Mouse (Mus musculus): ENCODE data around the gene Accs.

The Accs gene

GRCm38 (mm10) chr2:93794375-93794774 lies 55.4 kb downstream of the Accs start:
- in situ Hi-C loops (cut with MseI, MboI) = loop anchor here in 1 of 2 experiments (10.0 kb wide), 1 partner anchor 320 kb away; no protein-coding TSS in a partner anchor

- in situ Hi-C loops (cut with MseI, MboI) = loop anchor here in 1 of 2 experiments (10.0 kb wide), 1 partner anchor 317 kb away; no protein-coding TSS in a partner anchor
These were observed 57.9 kb downstream of the Accs start for GRCm38 (mm10) chr2:93791516-93792499.

- in situ Hi-C loops (cut with MseI, MboI) = loop anchor here in 1 of 2 experiments (10.0 kb wide), 1 partner anchor 316 kb away; no protein-coding TSS in a partner anchor
These were observed 58.9 kb downstream of the Accs start for GRCm38 (mm10) chr2:93790798-93791345.

- in situ Hi-C loops (cut with MseI, MboI) = loop anchor here in 1 of 2 experiments (10.0 kb wide), 1 partner anchor 314 kb away; no protein-coding TSS in a partner anchor
These were observed 61.2 kb downstream of the Accs start for GRCm38 (mm10) chr2:93788557-93788956.

- in situ Hi-C loops (cut with MseI, MboI) = loop anchor here in 1 of 2 experiments (10.0 kb wide), 1 partner anchor 311 kb away; no protein-coding TSS in a partner anchor
These were observed 63.6 kb downstream of the Accs start for GRCm38 (mm10) chr2:93786175-93786574.

GRCm38 (mm10) chr2:93785432-93785798 lies 64.3 kb downstream of the Accs start:
- in situ Hi-C loops (cut with MseI, MboI) = loop anchor here in 1 of 2 experiments (10.0 kb wide), 1 partner anchor 311 kb away; no protein-coding TSS in a partner anchor

- in situ Hi-C loops (cut with MseI, MboI) = loop anchor here in 1 of 2 experiments (10.0 kb wide), 1 partner anchor 310 kb away; no protein-coding TSS in a partner anchor
These were observed 64.9 kb downstream of the Accs start for GRCm38 (mm10) chr2:93784721-93785431.

GRCm38 (mm10) chr2:93783926-93784539 lies 65.7 kb downstream of the Accs start:
- in situ Hi-C loops (cut with MseI, MboI) = loop anchor here in 1 of 2 experiments (10.0 kb wide), 1 partner anchor 309 kb away; no protein-coding TSS in a partner anchor

Measured in mouse trophoblast stem cell (cell line).